Mouse (Mus musculus): ENCODE results near the gene Nebl.
"Not testable (repeated sequence)": the region's sequence is repeated elsewhere in the genome, so short reads cannot be mapped to it uniquely, and the experiment has no call there.

The Nebl gene

DNA sequence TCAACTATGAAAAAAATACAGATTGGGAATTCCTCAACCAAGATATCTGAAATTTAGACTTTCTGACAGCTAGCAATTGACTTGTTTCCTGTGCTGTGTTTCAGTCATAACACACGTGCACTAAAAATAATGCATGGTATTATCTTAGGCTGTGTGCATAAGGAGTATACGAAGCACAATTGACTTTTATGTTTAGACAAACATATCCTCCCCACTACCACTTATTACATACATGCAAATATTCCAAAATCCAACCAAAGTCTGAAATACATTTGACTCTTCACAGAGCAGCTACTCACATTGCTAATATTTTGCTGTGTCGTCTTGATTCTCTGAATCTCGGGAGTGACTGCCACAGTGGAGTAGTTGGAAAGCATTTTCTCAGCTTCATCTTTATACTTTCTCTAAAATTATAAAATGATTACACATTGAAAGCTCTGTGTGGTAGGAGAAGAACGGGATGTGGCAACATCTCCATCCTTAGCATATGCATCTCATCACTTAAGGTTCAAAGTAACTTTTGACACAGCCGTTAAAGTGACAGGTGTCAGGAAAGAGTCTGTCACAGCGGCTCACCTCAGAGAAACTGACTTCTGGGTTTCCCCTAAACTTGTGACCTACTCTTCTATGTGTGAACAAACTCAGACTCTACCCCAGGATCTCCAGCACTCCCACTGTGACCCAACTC, 340.6 kb downstream of the Nebl start:
- DNase-seq: peak; percentile 48 to 68

GRCm38 (mm10) chr2:17389886-17390285, 341.4 kb downstream of the Nebl start:
- no peak for DNase-seq

DNA sequence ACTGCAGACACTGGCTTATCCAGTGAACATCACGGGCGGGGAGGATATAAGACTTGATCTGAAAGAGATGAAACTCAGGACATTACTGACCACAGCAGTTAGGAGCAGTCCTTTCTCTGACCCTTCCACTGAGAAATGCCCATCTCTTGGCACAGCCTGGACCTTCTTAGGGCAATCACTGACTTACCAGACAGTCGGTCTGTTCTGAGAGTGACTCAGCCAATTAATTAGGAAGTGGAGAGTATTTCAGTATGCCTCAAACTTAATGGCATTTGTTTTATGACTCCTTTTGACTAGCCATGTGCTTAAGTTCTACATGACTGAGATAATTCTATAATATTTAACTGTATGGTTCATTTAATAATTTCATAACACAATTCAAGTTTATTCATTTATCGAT, 341.9 kb downstream of the Nebl start:
- no peak for DNase-seq

DNA sequence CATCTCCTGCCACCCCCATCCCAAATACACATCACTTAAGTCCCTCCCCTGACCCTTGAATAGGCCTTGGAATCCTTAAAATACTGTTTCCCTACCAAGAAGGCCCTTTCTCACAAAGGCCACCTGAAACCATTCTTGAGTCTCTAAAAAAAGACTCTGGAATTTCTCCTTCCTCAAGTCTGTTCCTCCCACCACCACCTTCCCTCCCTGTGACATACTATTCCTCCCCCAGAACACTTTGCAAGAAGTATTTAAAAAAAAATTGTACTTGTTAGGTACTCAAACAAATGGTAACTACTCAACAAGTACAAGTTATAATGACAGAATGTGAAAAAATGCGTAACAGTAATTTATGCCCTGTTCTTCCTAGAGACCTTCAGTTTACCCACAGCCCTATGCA, 349.0 kb downstream of the Nebl start:
- no peak for DNase-seq

- DNase-seq: no peak
Measured at GRCm38 (mm10) chr2:17375916-17376315, 355.3 kb downstream of the Nebl start.

GRCm38 (mm10) chr2:17365671-17366070, 365.6 kb downstream of the Nebl start:
- peak in 1 of 2 experiments; percentile 20 for DNase-seq

GRCm38 (mm10) chr2:17364971-17365548, 366.2 kb downstream of the Nebl start:
- peak; percentile 55 to 66 for DNase-seq

- peak; percentile 44 to 46 for DNase-seq
Measured at GRCm38 (mm10) chr2:17363337-17364216, 367.7 kb downstream of the Nebl start.

GRCm38 (mm10) chr2:17362181-17362580, 369.1 kb downstream of the Nebl start:
- no peak for DNase-seq

- DNase-seq: no peak
Measured at GRCm38 (mm10) chr2:17344643-17345042, 386.6 kb downstream of the Nebl start.

DNA sequence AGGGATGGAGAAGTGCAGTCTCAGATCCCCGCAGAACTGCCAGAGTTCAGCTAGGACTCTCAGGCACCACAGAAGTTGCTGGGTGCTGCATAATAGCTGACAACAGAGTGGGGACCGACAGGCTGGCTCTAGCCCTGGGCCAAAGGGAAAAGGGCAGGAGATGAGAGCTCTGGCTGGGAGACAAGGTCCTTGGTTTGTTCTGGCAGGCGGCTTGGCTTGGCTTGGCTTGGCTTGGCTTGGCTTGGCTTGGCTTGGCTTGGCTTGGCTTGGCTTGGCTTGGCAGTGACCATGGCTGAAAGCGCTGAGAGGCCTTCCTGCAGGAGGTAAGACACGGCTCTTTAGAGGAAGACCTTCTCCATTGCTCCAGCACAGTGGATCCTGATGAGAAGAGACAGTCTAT, 395.8 kb downstream of the Nebl start:
- DNase-seq: no peak

DNA sequence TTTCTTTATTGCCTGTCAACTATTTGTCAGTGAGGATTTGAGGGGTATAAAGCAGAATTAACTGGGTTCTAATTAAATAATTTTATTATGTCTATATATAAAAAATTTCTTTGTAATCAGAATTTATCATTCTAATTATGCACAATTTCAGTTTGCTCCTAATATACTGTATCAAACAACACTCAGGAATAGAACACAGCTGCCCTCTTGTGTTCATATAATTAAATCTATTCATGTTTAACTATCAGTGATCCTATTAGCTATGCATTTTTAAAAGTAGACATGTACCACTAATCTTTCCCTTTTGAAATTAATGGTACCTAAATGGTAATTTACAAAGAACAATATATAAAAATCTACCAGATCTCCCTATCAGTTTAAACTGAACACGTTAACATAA, 404.7 kb downstream of the Nebl start:
- no peak for DNase-seq

DNA sequence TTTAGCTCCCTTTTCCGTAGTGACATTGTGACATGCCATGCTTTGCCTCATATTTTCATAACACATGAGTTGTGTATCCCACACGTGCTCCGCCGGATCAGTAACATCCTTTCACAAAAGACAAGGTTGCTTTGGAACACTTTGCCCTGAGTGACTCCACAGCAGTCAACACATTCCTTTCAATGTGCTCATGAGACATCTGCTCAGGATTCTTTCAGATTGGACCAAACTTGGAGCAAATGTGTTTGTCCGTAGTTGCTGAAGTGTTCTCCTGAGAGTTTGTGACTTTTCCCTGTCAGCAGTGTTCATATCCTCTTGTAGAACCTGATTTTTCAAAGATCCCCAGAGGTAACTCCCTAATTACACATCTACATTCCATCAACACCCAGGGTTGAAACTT, 414.4 kb downstream of the Nebl start:
- DNase-seq: no peak

- no peak for DNase-seq
Measured at GRCm38 (mm10) chr2:17301379-17301778, 429.9 kb downstream of the Nebl start.

DNA sequence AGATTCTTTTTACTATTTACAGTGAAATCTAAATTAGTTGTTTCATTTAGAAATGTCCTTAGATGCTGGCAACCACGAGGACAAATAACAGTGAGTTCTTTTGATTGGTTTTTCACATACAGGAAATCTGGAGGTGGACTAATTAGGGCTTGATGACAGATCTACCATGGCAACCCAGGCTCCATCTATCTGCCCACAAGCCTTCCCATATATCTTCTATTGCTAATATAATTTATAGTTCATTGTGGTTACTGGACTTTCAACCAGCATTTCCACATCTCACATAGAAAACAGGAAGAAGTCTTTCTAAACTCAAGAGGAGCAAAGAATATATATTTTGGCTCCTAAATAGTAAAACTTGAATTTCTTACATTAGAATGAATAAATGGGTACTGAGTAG, 433.8 kb downstream of the Nebl start:
- DNase-seq: no peak

- not testable (repeated sequence) for DNase-seq
Measured at GRCm38 (mm10) chr2:17295257-17295656, 436.0 kb downstream of the Nebl start.

Data from thymus, postnatal 36 days (tissue).